Mouse (Mus musculus) heart, adult 11 months (tissue): ENCODE data around the gene Rcan2.

Experiments used
- DNase-seq: peaks from one replicate; pipeline ENCODE4 v3.0.0; 2022

Rcan2 gene

DNA sequence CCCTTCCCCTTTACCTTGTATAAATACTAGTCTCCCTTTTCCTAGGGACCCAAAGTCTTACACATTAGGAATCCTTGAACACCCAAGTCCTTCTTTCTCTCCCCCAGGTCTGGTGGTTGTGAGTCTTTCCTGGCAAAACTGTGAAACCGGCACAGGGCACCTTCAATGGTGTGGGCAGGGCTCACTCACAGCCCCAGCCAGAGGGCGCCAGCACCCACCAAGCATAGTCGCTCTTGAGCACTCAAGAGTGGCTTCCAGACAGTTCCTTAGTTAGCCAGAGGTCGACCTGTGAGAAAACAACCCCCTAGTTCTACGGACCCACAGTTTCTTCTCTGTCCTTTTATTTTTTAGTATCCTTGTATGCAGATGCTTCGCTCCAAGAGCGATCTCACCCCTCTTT is at the start of gene Rcan2:
Gene Rcan2 (plus strand): TSS at position 275 of the 400 bp plus-strand sequence.
- peak; percentile 93 for DNase-seq

DNA sequence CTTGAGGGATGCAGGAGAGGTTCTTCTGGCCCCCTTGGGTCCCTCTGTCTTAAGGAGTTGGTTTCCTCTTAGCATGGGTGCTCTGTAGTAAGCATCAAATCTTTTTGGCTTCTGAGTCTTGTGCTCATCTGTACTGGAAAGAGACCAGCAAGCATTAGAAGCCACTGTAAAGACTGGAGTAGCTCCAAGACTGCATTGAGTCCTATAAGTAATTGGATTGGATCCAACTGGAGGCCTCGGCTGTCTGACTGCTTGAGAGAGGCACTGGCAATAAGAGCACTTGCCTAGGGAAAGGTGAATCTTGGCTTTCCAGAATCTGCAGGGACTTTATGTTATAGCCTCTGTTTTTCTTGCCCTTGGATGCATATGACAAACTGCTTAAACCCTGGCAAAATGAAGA is 48.3 kb upstream of the Rcan2 start:
- DNase-seq: no peak

GRCm38 (mm10) chr17:43754687-43755086 is 46.5 kb upstream of the Rcan2 start:
- DNase-seq: peak; percentile 93

GRCm38 (mm10) chr17:43758607-43759259 is 42.4 kb upstream of the Rcan2 start:
- peak; percentile 96 for DNase-seq

- peak; percentile 96 for DNase-seq
These were observed 16.6 kb upstream of the Rcan2 start for GRCm38 (mm10) chr17:43784531-43784930.

DNA sequence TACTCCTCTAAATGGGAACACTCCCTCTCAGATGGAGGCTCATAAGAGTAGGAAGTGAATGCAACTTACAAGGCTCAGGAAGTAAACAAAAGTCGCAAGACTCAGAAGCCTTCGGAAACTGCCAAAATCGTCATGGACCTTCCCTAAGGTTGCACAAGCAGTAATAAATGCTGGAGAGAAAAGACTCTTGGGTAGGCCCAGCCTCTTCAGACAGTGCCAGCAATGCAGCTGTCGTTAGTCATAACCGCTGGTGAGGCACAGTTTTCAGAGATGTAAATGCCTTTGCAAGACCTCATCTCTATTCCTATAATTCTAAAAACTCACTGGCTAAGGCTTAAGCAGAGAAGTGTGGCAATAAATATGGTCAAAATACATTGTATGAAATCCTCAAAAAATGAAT is 12.9 kb upstream of the Rcan2 start:
- DNase-seq: peak; percentile 61

- DNase-seq: peak; percentile 91
These were observed 11.8 kb upstream of the Rcan2 start for GRCm38 (mm10) chr17:43789376-43789775.

DNA sequence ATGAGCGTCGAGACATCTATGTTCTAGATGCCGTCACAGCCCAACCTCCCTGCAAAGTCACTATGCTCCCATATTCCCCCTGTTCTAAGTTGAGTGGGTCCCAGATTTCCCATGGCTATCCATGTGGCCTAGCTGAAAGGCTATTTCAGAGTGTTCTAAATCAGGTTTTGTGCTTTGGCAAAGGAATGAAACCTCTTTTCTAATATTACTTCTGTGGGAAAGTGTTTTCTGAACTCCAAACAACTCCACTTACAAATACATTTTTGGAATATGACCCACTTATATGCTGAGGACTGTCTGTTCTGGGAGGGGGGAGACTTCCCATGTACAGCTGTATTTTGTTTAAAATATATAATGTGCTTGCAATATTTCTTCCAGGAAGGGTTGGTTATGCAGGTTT is 9.4 kb upstream of the Rcan2 start:
- no peak for DNase-seq

DNA sequence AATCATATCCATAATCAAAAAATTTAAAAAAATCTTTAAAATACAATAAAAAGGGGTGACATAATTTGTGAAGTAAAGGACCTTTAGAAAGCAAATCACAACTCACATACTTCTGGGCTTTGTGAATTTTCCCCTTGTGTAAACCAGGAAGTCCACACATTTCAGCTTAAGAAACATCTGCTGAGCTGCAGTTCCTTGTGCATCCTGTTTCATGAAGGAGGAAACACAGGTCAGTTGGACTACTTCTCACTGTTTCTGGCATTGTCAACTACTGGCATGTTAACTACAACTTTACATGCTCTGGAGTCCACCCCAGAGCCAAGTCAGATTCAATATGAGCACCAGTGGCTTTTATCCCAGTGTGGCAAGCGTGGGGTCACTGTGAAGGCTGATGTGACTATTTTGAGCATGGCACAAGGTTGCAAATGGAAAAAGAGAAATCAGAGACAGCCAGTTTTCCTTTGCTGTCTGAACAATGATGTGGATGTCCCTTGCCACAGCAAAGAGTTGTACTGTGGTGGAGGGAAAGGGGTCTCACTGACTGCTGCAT is 6.3 kb upstream of the Rcan2 start:
- DNase-seq: peak; percentile 95

DNA sequence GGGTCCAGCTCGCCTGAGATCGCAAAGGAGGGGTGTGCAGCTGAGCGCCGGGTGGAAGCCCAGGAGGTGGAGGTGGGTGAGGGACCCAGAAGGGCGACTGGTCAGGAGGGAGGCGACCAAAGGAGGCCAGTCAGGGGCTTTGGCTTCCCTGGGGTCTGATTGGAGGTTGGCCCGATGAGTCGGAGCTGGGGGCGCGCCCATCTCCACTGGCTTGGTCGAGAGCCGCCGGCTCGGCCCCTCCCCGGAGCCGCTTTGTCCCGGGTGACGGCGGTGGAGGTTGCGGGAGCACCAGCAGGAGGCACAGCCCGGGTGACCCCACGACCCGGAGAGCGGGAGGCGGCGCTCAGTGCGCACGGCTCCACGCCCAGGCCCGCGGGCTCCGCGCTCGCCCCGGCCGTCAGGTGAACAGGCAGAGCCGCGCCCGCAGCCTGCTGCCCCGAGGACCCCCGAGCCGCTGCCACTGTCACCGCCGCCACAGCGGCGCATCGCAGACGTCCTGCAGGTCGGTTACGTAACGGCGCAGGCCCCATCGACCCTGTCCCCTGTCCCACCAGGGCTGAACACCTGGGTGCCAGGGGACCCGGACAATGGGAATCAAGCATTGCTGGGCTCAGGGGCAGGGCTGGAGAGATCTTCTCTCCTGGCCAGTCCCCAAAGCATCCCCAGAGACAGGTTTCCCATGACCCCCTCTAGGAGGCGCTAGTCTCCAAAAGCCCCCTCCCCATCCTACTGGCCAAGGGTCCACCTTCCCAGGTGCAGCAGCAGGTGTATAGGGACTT is 633 bp downstream of the Rcan2 start:
- DNase-seq: peak; percentile 99

GRCm38 (mm10) chr17:43802414-43802813 is 1.3 kb downstream of the Rcan2 start:
- DNase-seq: peak; percentile 96

- DNase-seq: peak; percentile 74
These were observed 2.0 kb downstream of the Rcan2 start for GRCm38 (mm10) chr17:43803111-43803510.

DNA sequence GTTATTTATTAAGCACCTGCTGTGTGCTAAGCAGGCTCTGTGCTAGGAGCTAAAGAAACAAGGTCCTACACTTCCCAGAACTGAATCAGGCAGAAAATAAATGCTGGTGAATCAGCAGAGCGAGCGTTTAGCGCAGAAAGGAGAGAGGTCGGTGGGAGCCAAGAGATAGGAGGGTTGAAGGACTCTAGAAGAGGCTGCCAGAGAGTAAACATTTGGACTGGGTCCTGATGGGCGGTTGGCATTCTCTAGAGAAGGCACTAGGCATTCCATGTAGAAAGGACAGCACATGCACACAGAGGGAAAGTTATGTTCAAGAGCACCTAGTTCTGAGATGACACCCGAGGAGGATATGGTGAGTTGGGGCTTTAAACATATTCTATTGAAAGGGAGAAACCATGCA is 2.6 kb downstream of the Rcan2 start:
- peak; percentile 96 for DNase-seq

DNA sequence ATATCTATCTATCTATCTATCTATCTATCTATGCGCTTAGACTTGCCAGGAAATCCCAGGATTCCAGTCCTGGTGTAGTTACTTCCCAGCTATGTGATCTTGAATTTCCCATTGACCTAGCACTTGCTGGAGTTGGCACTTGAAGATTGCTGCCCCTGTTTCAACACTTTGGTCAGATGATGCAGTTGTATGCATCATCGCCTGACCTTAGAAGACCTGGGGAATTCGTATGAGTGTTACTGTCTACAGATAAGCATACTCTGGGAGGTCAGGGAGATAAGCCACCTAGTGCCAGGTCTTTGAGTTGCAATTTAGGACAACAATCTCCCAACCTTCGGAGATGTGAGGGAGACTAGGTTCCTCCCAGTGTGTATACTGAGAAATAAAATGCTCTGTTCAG is 5.7 kb downstream of the Rcan2 start:
- peak; percentile 91 for DNase-seq

DNA sequence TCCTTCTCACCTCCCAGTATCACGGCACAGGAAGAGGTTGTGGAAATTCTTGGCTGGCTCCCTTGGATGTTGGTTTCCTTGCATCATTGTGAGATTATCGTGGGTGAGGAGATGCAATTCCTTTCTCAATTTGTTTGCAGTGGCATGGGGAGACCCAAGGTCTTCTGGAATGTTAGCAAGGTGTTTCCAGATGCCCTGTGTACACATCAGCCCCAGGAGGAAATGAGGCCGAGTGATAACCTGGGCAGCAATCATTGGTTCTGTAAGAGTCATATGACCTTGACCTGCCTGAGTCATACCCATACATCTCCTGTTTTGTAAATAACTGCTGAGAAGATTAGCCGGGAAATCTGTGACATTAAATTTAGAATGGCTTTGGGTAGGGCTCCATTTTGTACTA is 10.3 kb downstream of the Rcan2 start:
- DNase-seq: peak; percentile 84

DNA sequence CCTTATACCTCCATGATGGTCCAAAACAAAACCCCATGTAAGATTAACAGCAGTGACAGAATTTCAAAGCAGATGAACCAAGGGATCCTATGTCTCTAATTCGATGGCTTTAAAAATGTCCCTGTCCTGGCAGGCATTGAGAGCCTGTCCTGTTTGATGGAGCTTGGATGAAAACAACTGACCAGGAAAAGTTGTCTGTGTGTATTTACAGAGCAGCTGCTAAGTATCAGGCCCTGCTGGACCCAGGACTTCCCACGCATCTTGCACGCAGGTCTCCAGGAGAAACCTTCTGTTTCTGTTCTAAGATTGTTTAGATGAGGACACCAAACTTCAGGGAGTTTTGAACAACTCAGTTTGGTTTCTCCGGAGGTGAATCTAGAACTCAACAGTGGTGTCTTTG is 14.2 kb downstream of the Rcan2 start:
- DNase-seq: peak; percentile 70

GRCm38 (mm10) chr17:43816480-43816879 is 15.3 kb downstream of the Rcan2 start:
- peak; percentile 78 for DNase-seq

GRCm38 (mm10) chr17:43817171-43817570 is 16.0 kb downstream of the Rcan2 start:
- DNase-seq: peak; percentile 50

DNA sequence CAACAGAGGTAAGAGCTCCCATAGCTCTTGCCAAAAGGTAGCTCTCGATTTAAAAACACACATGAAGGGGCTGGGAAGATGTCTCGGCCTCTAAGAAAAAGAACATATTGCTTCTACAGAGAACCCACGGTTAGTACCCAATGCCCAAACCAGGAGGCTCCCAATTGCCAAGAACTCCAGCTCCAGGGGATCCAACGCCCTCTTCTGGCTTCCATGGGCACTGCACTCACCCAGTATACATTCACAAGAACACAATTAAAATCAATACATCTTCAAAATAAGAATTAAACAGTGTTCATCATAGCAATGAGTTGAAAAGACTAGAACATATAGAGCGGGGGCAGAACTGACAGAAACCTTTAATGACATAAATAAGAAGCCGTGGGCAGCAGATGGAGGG is 17.2 kb downstream of the Rcan2 start:
- peak; percentile 80 for DNase-seq

GRCm38 (mm10) chr17:43820904-43821303 is 19.8 kb downstream of the Rcan2 start:
- DNase-seq: peak; percentile 80

GRCm38 (mm10) chr17:43822207-43822606 is 21.1 kb downstream of the Rcan2 start:
- DNase-seq: peak; percentile 56

- peak; percentile 83 for DNase-seq
These were observed 21.5 kb downstream of the Rcan2 start for GRCm38 (mm10) chr17:43822630-43823029.

GRCm38 (mm10) chr17:43824781-43825410 is 23.7 kb downstream of the Rcan2 start:
- peak; percentile 79 for DNase-seq

GRCm38 (mm10) chr17:43825411-43825785 is 24.2 kb downstream of the Rcan2 start:
- DNase-seq: peak; percentile 78
